Mouse (Mus musculus) heart, adult 2 months (tissue): ENCODE measurements around the gene Thbs3.

Experiments
- EP300 ChIP-seq: fragments of 200-500 bp; IDR thresholded peaks from 2 replicates; pipeline ENCODE4 v1.6.1; 2011; ENCODE audit warnings: low read depth, low read length, control low read depth; ENCODE audit not compliant: insufficient read depth
- POLR2A ChIP-seq: fragments of 200-500 bp; IDR thresholded peaks from 2 replicates; pipeline ENCODE4 v1.6.1; 2011; ENCODE audit warnings: mild to moderate bottlenecking, low read depth, low read length, control low read depth; ENCODE audit not compliant: insufficient read depth

- TF ChIP-seq POLR2A (peak; percentile 75), EP300 (peak; percentile 45; the same call in 1 of the 2 replicates)
Measured at GRCm38 (mm10) chr3:89213803-89214530, 1.0 kb upstream of the Thbs3 start.
